Mouse (Mus musculus): Measurements from ENCODE around the gene Pola2. TPM values are rescaled to one million over a fixed set of nuclear protein-coding genes. Genes with fewer than 3 reads are reported as not detected.

Pola2 gene
- polyA plus RNA-seq, 1 experiment = 6.6 TPM

DNA sequence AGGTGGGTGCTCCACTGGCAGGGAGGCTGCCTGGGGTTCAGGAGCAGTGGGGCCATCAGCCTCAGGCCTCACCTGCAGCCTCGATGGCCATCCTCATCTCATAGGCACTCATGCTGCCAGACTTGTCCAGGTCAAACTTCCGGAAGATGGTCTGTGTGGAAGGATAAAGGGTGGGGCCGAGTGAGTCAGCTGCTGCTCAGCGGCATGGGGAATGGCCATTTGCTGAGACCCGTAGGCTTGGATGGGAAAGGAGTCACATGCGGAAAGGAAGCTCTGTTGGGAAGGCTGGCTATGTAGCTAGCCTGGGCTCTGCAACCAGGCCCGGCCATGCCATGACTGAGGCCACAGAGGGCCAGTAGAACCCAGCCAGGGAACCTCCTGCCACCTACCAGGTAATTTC, 27.5 kb upstream of the Pola2 start:
- Histone ChIP-seq H3K9me3 (ENCODE audit: control insufficient read depth, low read length) (no peaks in the 10 kb centered on the region), H3K4me1 (ENCODE audit: control insufficient read depth) (peaks cover 26% of the 10 kb centered on the region), H3K27me3 (ENCODE audit: control insufficient read depth) (no peaks in the 10 kb centered on the region), H3K36me3 (ENCODE audit: control insufficient read depth) (peaks cover 85% of the 10 kb centered on the region), H3K4me3 (replicated peaks) (no peak overlapping the region)
- no peak for TF ChIP-seq GATA1 (IDR thresholded peaks at IDR 0.05; ENCODE audit: low read length)
- no peak for TF ChIP-seq TAL1 (IDR thresholded peaks at IDR 0.05; ENCODE audit: low read length)

DNA sequence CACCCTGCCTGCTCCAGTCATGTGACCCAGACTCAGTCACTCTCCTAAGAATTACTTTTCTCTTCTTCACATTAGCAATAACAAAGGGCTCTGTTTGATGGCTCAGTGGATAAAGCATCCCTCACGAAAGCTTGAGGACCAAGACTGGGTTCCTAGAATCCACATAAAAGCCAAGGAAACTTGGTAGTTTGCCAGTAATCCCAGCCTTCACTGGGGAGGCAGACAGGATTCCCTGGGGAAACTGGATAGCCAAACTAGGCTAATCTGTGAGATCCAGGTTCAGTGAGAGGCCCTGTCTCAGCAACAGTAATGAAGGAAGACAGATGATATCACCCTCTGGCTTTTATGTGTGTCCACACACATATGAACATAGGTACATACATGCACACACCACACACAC, 26.9 kb upstream of the Pola2 start:
- TF ChIP-seq GATA1 (IDR thresholded peaks at IDR 0.05; ENCODE audit: low read length) = no peak
- no peak for TF ChIP-seq TAL1 (IDR thresholded peaks at IDR 0.05; ENCODE audit: low read length)
- H3K4me3 ChIP-seq (replicated peaks) = no peak overlapping the region
- H3K4me1 ChIP-seq (ENCODE audit: control insufficient read depth) = peaks cover 27% of the 10 kb centered on the region
- H3K27me3 ChIP-seq (ENCODE audit: control insufficient read depth) = no peaks in the 10 kb centered on the region
- H3K36me3 ChIP-seq (ENCODE audit: control insufficient read depth) = peaks cover 79% of the 10 kb centered on the region
- no peaks in the 10 kb centered on the region for H3K9me3 ChIP-seq (ENCODE audit: control insufficient read depth, low read length)

DNA sequence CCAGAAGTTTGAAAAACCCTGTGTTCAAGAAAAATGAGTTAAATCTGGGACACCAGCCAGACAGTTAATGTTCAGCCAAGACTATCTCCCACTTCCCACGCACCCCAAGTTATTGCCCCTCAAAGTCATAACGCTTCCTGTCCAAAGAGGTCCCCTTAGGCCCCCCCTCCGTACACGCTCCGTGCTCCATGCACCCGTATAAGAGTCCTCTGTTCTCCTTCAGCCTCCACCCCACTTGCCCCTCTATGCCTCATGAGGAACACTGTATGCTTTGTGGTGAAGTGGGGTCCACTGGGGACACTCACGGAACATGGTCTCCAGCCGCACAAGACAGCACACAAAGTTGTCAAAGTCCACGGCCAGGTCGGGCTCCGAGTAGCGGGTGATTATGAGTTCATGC, 26.0 kb upstream of the Pola2 start:
- TF ChIP-seq TAL1 (IDR thresholded peaks at IDR 0.05; ENCODE audit: low read length) (no peak), GATA1 (IDR thresholded peaks at IDR 0.05; ENCODE audit: low read length) (no peak)
- peaks cover 72% of the 10 kb centered on the region for H3K36me3 ChIP-seq (ENCODE audit: control insufficient read depth)
- H3K4me1 ChIP-seq (ENCODE audit: control insufficient read depth) = peaks cover 26% of the 10 kb centered on the region
- no peaks in the 10 kb centered on the region for H3K27me3 ChIP-seq (ENCODE audit: control insufficient read depth)
- no peaks in the 10 kb centered on the region for H3K9me3 ChIP-seq (ENCODE audit: control insufficient read depth, low read length)
- H3K4me3 ChIP-seq (replicated peaks) = no peak overlapping the region

DNA sequence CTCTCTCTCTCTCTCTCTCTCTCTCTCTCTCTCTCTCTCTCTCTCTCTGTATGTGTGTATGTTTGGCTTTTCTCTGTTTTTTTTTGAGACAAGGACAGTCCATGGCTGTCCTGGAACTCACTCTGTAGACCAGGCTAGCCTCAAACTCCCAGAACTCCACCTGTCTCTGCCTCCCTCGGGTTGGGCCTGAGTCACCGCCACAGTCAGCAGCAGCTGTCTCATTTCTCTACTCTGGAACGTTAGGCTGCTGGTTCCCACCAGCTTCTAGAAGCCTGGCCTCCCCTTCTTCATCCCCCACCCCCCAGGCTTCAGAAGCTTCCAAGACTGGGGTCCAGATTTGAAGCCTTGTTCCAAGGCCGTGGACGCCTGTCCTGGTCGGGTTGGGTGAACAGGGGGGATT, 25.6 kb upstream of the Pola2 start:
- Histone ChIP-seq H3K4me1 (ENCODE audit: control insufficient read depth) (peaks cover 28% of the 10 kb centered on the region), H3K27me3 (ENCODE audit: control insufficient read depth) (no peaks in the 10 kb centered on the region), H3K9me3 (ENCODE audit: control insufficient read depth, low read length) (no peaks in the 10 kb centered on the region), H3K36me3 (ENCODE audit: control insufficient read depth) (peaks cover 67% of the 10 kb centered on the region), H3K4me3 (replicated peaks) (no peak overlapping the region)
- TF ChIP-seq GATA1 (IDR thresholded peaks at IDR 0.05; ENCODE audit: low read length) = no peak
- no peak for TF ChIP-seq TAL1 (IDR thresholded peaks at IDR 0.05; ENCODE audit: low read length)

DNA sequence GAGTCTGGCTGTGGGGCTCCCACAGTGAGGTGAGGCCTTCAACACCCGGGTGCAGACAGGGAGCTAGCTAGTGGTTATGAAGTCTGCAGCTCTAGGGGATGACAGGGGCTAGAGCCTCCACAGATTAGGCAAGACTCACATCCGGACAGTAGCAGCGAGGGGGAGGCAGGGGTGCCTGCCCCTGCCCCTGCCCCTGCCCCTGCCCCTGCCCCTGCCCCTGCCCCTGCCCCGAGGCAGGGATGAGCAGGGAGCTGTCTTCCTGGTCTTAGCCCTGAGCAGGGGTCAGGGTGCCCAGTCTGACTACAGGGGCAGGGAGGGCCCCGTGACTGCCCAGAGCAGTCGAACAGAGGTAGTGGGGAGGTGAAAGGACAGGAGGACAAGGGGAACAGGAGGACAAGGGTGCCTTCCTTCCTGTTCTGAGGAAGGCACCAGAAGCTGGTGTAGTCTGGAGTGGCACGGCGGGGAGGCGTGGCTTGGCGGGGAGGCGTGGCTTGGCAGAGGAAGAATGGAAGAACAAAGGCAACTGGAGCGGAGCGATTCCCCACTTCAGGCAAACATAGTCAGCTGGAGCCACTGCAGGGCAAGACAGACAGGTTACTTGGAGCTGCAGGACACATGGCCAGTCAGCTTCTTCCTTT, 24.9 kb upstream of the Pola2 start:
- no peak overlapping the region for H3K4me3 ChIP-seq (replicated peaks)
- H3K36me3 ChIP-seq (ENCODE audit: control insufficient read depth) = peaks cover 61% of the 10 kb centered on the region

DNA sequence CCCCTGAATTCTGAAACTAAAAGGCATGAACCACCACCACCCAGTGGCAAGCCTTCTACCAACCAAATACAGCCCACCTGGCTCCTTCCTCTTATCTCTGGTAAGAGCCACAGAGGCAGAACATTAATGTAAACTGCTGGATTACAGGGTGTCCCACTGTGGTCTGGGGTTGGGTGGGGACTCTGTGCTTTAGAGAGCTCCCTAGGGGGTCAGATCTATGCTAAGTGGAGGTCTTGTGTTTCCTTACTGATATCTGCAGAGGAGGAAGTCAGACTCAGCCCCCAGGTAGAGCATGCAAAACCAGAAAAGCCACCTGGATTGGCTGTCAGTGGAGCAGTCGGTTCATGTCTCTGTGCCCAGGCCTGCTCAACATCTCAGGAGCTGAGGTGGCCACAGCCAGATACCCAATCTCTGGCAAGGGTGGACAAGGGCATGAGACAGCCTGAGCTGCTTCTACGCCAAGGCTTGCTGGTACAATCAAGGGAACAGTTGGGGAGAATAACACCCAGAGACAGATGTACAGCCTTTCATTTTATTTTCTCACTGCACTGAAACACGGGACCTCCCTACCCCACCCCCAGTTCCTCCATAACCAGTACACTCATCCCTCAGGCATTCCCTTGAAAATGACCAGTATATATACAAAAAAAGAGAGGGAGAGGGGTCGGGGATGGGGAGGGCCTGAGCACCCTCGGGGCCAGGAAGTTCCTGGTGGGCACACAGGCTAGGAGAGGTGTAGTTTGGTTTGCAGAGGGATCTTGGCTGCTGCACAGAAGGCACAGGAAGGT, 24.2 kb upstream of the Pola2 start:
- TF ChIP-seq GATA1 (IDR thresholded peaks at IDR 0.05; ENCODE audit: low read length) (no peak), TAL1 (IDR thresholded peaks at IDR 0.05; ENCODE audit: low read length) (no peak)

More for the DNA sequence above, 24.9 kb upstream of the Pola2 start:
- H3K27me3 ChIP-seq (ENCODE audit: control insufficient read depth) = no peaks in the 10 kb centered on the region
- peaks cover 31% of the 10 kb centered on the region for H3K4me1 ChIP-seq (ENCODE audit: control insufficient read depth)
- TF ChIP-seq TAL1 (IDR thresholded peaks at IDR 0.05; ENCODE audit: low read length) = no peak
- TF ChIP-seq GATA1 (IDR thresholded peaks at IDR 0.05; ENCODE audit: low read length) = no peak
- H3K9me3 ChIP-seq (ENCODE audit: control insufficient read depth, low read length) = no peaks in the 10 kb centered on the region

DNA sequence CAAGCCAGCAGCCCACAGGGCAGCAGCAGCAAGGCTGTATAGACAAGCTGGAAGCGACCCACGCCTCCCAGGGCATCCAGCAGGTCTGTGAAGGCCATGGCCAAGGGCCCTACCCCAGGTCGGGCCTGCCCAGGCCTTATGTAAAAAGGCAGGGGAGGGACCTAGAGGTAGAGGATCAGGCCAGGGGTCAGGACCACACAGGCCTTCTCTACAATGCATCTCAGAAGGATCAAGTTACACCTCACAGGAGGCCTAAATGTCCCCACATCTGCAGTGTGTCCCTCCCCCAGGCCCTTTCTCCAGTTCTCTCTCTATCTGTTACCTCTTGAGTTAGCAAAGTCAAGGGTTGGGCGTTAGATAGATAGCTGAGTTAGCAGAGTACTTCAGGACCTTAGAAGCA, 22.0 kb upstream of the Pola2 start, which contains the start of gene Slc22a20:
Gene Slc22a20, minus strand, starts transcription at position 101 of the 400 bp plus-strand sequence.
- TF ChIP-seq TAL1 (IDR thresholded peaks at IDR 0.05; ENCODE audit: low read length) = no peak
- no peak for TF ChIP-seq GATA1 (IDR thresholded peaks at IDR 0.05; ENCODE audit: low read length)
- H3K4me1 ChIP-seq (ENCODE audit: control insufficient read depth) = peaks cover 36% of the 10 kb centered on the region
- no peaks in the 10 kb centered on the region for H3K27me3 ChIP-seq (ENCODE audit: control insufficient read depth)
- H3K4me3 ChIP-seq (replicated peaks) = no peak within 1 kb of the TSS
- H3K36me3 ChIP-seq (ENCODE audit: control insufficient read depth) = peaks cover 32% of the 10 kb centered on the region
- H3K9me3 ChIP-seq (ENCODE audit: control insufficient read depth, low read length) = no peaks in the 10 kb centered on the region

More for the DNA sequence above, 24.2 kb upstream of the Pola2 start:
- Histone ChIP-seq H3K9me3 (ENCODE audit: control insufficient read depth, low read length) (no peaks in the 10 kb centered on the region), H3K4me3 (replicated peaks) (no peak overlapping the region), H3K36me3 (ENCODE audit: control insufficient read depth) (peaks cover 54% of the 10 kb centered on the region), H3K4me1 (ENCODE audit: control insufficient read depth) (peaks cover 35% of the 10 kb centered on the region), H3K27me3 (ENCODE audit: control insufficient read depth) (no peaks in the 10 kb centered on the region)

DNA sequence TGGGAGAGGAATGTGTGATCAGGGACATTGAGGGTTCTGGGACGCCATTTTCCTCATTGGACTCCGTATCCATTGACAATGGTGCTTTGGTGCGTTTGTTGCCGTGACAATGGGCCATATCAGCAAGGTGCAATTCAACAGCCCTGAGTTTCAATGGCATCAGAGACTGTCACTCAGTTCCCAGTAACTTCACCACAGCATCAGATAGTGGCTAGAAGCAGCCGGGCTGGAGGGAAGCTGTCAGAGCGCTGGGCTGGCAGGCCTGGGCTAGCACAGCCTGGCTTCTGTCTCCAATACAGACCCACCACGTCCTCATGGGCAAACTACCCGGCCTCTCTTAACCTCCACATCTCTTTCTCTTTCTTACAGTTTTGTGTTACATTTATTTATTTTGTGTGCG, 16.5 kb upstream of the Pola2 start:
- H3K4me1 ChIP-seq (ENCODE audit: control insufficient read depth) = peaks cover 22% of the 10 kb centered on the region
- no peak overlapping the region for H3K4me3 ChIP-seq (replicated peaks)
- no peak for TF ChIP-seq GATA1 (IDR thresholded peaks at IDR 0.05; ENCODE audit: low read length)
- TF ChIP-seq TAL1 (IDR thresholded peaks at IDR 0.05; ENCODE audit: low read length) = no peak
- H3K27me3 ChIP-seq (ENCODE audit: control insufficient read depth) = no peaks in the 10 kb centered on the region
- H3K9me3 ChIP-seq (ENCODE audit: control insufficient read depth, low read length) = no peaks in the 10 kb centered on the region
- H3K36me3 ChIP-seq (ENCODE audit: control insufficient read depth) = no peaks in the 10 kb centered on the region

DNA sequence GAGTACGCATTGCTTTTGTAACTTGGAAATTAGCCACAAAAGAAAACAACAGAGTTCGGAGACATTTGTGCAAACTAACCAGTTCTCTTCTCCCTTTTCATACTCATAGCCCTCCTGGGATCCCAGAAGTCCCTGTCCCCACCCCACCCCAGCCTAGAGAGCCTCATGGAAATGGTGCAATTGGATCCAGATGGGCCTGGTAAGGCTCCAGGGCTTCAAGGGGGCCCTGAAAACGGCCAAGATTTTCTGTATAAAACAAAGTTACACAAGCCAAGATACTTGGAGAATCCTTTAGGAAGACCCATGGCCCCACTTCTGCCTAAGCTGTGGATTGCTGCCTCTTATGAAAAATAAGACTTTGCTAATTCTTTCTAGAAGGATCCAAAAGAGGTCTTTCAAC, 13.7 kb upstream of the Pola2 start:
- TF ChIP-seq GATA1 (IDR thresholded peaks at IDR 0.05; ENCODE audit: low read length) (no peak), TAL1 (IDR thresholded peaks at IDR 0.05; ENCODE audit: low read length) (no peak)
- Histone ChIP-seq H3K27me3 (ENCODE audit: control insufficient read depth) (no peaks in the 10 kb centered on the region), H3K4me1 (ENCODE audit: control insufficient read depth) (peaks cover 19% of the 10 kb centered on the region), H3K9me3 (ENCODE audit: control insufficient read depth, low read length) (no peaks in the 10 kb centered on the region), H3K36me3 (ENCODE audit: control insufficient read depth) (no peaks in the 10 kb centered on the region), H3K4me3 (replicated peaks) (no peak overlapping the region)

Data from erythroblast, embryonic 14.5 days (primary cell).